Mouse (Mus musculus) kidney, adult 9 months (tissue): Measurements from ENCODE around the gene Gm20390.
A peak's percentile ranks its signal among the peaks of the same experiment; 100 is the strongest.

Experiments
- DNase-seq: peaks from one replicate; pipeline ENCODE4 v3.0.0; 2022

Gene Gm20390

GRCm38 (mm10) chr11:93968005-93968847, at the start of gene Gm20390, which contains the start of gene Nme1:
Gm20390 (minus strand) TSS chr11:93968293.
Nme1 (minus strand) TSS chr11:93968521.
- peak; percentile 99 for DNase-seq

DNA sequence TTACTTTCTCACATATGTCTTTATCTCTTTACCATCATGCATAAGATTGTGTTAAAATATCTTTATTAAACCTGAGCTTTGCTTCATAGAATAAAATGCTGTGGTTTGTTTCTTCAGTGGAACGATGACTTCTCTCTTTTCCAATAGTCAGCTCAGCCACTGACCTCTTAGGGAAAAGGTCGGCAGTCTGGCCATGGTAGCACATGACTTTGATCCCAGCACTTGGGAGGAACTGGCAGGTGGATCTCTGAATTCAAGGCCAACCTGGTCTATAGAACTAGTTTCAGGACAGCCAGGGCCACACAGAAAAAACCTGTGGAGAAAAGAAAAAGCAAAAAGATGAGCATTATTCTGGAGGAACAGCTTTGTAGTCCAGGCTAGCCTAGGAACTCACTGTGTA, 35.3 kb upstream of the Gm20390 start:
- peak; percentile 31 for DNase-seq

- peak; percentile 39 for DNase-seq
Observed at GRCm38 (mm10) chr11:93999276-93999675, 31.2 kb upstream of the Gm20390 start.

DNA sequence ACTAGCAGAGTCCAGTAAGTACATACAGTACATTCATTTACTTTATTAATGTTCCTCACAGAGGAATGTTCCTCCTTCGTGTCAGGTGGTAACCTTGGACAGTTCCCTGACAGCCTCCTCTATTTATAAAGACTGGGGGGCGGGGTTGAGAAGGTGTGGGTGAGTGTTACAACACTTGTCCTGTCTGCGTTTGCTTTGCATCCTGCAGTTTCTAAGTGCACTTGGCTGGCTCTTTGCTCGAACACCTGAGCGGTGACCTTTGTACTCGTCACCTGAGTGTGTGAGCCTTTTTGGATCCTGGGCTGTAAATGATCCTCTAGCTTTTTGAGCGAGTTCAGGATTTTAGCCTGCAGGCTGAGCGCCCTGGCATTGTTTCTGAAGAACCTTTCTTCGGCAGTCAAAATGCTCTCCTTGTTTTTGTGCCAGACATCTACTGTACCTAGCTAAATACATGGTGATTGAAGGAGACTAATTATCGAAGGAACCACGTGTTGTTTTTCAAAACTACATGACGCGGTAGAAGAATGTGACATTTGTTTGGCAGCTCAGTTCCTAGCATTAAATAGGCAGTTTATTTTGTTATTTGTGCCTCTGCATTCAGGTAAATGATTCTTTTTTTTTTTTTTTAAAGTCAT, 29.2 kb upstream of the Gm20390 start:
- DNase-seq = peak; percentile 97

DNA sequence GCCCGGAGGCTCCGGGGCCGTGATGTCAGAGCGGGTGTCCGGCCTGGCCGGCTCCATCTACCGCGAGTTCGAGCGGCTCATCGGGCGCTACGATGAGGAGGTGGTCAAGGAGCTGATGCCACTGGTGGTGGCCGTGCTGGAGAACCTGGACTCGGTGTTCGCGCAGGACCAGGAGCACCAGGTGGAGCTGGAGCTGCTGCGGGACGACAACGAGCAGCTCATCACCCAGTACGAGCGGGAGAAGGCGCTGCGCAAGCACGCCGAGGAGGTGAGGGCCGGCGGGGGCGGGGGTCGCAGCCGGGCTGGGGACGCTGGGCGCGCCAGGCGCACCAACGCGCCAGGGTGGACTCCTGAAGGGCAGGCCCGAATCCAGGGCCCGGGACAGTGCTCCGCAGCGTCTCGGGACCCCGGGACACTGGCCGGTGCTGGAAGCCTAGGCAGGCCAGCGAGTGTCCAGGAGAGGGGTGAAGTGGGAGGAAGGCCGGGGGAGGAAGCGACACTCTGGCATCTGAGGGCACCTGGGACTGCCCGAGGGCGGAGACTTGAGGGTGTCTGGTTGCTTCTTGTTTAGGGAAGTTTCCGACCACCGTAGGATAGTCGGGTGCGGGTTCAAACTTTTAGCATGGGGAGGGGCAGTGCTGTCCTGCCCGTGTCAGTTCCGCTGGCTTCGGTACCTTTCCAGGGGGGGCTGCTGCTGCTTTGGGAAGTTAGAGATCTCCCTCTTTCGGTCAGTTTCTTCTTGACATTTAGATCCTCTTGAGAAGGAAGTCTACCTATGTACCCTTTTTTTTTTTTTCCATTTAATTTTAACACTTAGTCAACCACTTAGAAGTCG, 28.4 kb upstream of the Gm20390 start:
- peak; percentile 63 for DNase-seq

GRCm38 (mm10) chr11:93995720-93996305, 27.7 kb upstream of the Gm20390 start, which contains the start of gene Spag9:
Spag9 (plus strand) TSS chr11:93996091.
- DNase-seq = peak; percentile 95

DNA sequence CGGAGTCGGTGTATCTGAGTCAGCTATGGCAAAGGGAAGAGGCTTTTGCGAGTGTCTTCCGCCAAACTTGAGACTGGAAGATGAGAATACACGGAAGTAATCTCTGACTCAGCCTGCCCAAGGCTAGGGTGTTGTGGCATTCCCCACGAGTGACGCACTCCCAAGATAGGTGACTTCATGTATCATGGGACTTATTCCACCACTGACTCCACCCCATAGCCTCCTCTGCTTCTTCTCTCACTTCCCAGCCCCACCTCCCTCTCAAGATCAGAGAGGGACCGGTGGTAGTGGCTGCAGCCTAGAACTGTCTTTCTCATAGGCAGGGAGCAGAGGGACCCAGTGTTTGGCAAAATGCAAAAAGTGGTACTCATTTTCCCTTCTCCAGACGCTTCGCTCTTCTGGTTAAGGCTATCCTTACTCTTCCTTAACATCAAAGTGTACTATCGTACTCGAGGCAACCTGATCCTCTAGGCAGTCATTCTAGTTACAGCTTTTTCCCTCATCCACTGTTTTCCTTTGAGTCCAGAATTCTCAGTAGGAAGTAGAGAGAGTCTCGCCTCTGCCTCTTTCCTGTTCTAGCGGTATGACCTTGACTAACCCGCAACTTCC, 27.1 kb upstream of the Gm20390 start:
- DNase-seq = peak; percentile 94

DNA sequence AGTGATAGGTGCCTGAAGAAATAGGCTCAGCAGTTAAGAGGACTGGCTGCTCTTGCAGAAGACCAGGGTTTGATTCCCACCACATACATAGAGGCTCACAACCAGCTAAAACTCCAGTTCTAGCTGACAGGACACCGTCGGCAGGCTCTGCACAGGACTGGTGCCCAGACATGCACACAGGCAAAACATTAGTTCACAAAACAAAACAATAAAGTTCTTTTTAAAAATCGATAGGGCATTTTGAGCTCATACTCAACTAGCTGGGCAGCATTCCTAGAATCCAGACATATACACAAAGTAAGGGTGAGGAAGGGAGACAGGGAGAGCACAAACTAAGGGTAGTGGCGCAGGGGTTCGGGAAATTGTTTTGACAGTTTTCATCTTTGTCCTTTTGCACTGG, 26.4 kb upstream of the Gm20390 start:
- peak; percentile 27 for DNase-seq

- peak; percentile 76 for DNase-seq
Observed at GRCm38 (mm10) chr11:93988328-93989062, 20.4 kb upstream of the Gm20390 start.

DNA sequence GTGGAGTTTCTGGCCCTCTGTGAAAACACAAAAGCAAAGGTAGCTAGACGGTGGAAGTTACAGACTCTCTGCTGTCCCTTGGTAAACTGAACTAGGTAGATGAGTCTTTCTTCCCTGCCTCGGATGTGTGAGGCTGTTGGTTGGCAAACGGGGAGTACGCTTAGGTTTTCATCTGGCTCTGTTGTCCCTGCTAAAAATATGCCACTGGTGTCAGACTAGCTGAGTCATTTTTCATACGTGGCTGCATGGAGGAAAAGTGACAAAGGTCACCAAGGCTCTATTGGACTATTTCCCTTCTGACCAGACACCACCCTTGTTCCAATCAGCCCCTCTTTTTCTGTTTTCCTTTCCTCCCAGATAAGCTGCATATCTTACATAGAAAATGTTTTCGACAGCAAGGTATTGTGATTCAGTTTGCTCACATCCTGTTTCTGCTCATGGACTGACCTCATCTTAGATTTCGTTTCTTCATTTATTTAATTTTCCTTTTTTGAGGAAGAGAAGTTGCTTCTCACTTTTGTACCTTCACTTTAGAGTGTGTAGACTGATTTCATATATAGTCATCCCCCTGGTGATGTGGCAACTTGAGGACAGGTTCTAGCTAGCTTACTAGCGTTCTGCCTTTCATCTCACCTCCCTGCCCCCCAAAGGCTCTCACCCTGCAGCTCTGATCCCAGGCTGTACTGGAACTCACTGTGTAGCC, 19.7 kb upstream of the Gm20390 start:
- DNase-seq = peak; percentile 63

DNA sequence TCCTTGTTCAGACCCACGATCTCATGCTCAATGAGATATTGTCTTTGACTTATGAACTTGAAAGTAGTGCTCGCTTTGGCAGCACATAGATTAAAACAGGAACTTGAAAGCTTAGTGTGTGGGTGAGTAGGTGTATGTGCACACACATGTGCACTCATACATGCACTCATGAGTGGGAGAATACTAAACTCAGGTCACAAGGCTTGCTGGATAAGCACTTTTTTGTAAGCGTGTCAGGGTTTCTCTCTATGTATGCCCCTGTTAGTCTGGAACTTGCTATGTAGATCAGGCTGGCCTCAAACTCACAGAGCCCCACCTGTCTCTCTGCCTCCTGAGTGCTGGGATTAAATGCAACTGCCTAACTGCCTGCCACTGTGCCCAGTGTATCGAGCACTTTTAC, 18.9 kb upstream of the Gm20390 start:
- no peak for DNase-seq

DNA sequence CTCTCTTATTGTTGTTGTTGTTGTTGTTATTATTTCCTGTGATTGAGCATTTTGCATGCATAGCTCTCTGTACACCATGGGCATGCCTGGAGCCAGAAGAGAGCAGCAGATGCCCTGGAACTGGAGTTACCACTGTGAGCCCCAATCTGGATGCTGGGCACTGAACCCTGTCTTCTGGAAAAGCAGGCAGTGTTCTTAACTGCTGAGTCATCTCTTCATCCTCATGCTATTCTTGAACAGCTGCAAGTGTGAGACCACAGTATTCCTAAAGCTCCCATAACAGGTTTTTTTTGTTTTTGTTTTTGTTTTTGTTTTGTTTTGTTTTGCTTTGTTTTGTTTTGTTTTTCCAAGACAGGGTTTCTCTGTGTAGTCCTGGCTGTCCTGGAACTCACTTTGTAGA, 18.2 kb upstream of the Gm20390 start:
- no peak for DNase-seq

DNA sequence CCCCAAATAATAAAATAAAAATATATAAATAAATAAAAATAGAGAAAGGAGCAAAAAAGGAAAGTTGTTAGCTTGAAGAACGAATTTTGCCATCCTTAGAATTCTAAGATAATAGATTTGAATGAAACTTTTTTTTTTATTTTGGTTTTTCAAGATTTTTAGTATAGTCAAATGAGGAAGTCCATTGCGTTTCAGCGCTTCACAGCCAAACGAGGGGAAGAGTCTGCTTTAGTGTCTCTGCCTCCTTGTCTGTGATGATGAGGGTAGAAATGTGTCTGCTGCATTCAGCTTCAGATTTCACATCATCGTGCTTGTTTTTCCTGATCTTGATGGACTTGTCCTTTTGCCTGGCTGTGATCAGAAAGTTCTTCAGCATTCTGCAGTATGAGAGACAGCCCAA, 17.2 kb upstream of the Gm20390 start:
- DNase-seq = no peak

- no peak for DNase-seq
Observed at GRCm38 (mm10) chr11:93984619-93985018, 16.5 kb upstream of the Gm20390 start.

- DNase-seq = peak; percentile 69
Observed at GRCm38 (mm10) chr11:93979502-93980049, 11.5 kb upstream of the Gm20390 start.

- DNase-seq = no peak
Observed at GRCm38 (mm10) chr11:93972951-93973350, 4.9 kb upstream of the Gm20390 start.

GRCm38 (mm10) chr11:93969799-93970198, 1.7 kb upstream of the Gm20390 start:
- DNase-seq = no peak

GRCm38 (mm10) chr11:93969171-93969570, 1.1 kb upstream of the Gm20390 start:
- DNase-seq = no peak

GRCm38 (mm10) chr11:93968848-93969128, 695 bp upstream of the Gm20390 start:
- DNase-seq = no peak

DNA sequence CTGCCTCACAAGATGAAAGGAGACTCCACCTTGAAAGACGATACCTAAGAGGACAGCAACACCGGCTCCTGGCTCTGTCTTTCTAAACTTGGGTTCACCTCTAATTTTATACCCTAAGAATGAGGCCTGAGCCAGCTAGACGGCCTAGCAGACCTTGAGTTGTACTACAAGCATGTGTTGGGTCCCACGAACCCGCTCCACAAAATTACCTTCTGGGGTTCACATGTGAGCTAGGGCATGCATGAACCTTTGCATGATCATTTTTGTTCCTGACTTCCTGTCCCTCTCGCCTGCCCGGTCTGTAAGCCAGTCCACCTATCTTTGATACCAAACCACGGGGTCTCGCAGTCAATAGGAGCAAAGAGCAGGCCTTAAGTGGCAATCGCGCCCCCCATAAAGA, 712 bp downstream of the Gm20390 start:
- DNase-seq = no peak

DNA sequence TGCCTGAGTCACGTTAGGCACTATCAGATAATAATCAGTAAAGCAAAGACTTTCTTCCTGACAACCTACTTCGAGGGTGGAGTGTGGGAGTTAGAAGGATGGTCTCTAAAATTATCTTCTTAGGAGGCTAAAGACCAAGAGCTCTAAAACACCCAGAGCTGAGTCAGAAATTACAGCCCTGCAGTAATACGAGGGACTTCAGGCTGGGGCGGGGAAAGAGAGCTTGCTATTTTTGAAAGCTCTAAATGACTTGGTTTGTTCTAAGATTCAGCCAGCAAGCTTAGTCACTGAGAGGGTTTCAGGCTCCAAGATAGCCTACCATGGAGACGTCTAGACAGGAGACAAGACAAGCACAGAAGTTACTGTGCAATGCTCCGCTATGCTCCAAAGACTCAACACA, 2.7 kb downstream of the Gm20390 start:
- DNase-seq = no peak
